Mouse (Mus musculus) olfactory bulb, adult 2 months (tissue): ENCODE measurements around the gene Pih1d1.

Source experiments
- CTCF ChIP-seq: fragments of 200-500 bp; IDR thresholded peaks from 2 replicates; pipeline ENCODE4 v1.5.1; 2012; ENCODE audit warnings: low read depth, mild to moderate bottlenecking, low read length, moderate library complexity; ENCODE audit not compliant: insufficient read depth
- POLR2A ChIP-seq: fragments of 200-500 bp; IDR thresholded peaks from 2 replicates; pipeline ENCODE4 v1.6.1; 2012; ENCODE audit warnings: mild to moderate bottlenecking, low read depth, low read length, moderate library complexity; ENCODE audit not compliant: insufficient read depth

DNA sequence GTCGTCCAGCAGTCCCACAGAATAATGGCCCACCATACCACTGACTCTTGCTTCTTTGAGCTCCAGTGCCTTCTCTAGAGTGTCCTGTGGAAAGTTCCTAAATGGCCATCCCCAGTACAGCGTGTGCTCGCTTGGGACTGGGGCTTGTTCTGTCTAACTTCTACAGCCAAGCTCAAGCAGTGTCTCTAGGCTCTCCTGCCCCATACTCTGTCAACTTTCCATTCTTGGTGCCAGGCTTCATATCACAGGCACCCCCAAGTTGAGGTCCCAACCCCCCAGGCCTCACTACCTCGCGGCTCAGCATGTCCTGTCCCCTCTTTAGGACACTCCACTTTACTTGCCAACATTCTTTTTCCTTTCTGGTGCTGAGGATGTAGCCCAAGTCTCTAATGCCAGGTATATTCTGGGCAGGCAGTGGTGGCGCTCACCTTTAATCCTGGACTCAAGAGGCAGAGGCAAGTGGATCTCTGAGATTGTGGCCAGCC lies 6.3 kb downstream of the Pih1d1 start:
- TF ChIP-seq POLR2A (no peak), CTCF (no peak)
